Mouse (Mus musculus) bone marrow macrophage, adult 2 months (primary cell): ENCODE data around the gene Capn11. TPM values are rescaled to one million over a fixed set of nuclear protein-coding genes. Genes with fewer than 3 reads are reported as not detected.

Experiments used
- H3K27ac ChIP-seq: 2 replicates; pipeline ENCODE4 v1.5.1; 2012; ENCODE audit warnings: low read depth, low read length; ENCODE audit not compliant: insufficient read depth
- H3K4me1 ChIP-seq: 2 replicates; pipeline ENCODE4 v1.6.1; 2012; ENCODE audit warnings: low read length; ENCODE audit not compliant: control insufficient read depth, insufficient read depth
- H3K4me3 ChIP-seq: 2 replicates; pipeline ENCODE4 v1.5.1; 2012; ENCODE audit warnings: mild to moderate bottlenecking, low read length, moderate library complexity; ENCODE audit not compliant: insufficient read depth
- CTCF ChIP-seq: IDR thresholded peaks from 2 replicates; pipeline ENCODE4 v1.5.1; 2012; ENCODE audit warnings: low read depth, mild to moderate bottlenecking, low read length, moderate library complexity
- POLR2A ChIP-seq: IDR thresholded peaks from 2 replicates; pipeline ENCODE4 v1.6.1; 2012; ENCODE audit warnings: mild to moderate bottlenecking, low read depth, low read length, borderline replicate concordance
- polyA plus RNA-seq: library from polyadenylated mRNA; stranded (reverse); fragments of >200 nt; gene quantifications from 2 replicates; pipeline ENCODE4 v1.2.4, GENCODE M21; 2012; ENCODE audit not compliant: missing spikeins, insufficient read depth, insufficient read length

Gene Capn11
- polyA plus RNA-seq, 1 experiment, result 1.7 TPM

- no peak for TF ChIP-seq POLR2A
- peak; percentile 97 for TF ChIP-seq CTCF
- peak overlapping the region; percentile 85 for H3K27ac ChIP-seq
- peaks cover 32% of the 10 kb centered on the region for H3K4me1 ChIP-seq
- H3K4me3 ChIP-seq, result 0 out of 2 replicates have a peak overlapping the region, but pooled peaks have one; percentile 9
Observed at GRCm38 (mm10) chr17:45584939-45585678, 74.0 kb downstream of the Capn11 start.

DNA sequence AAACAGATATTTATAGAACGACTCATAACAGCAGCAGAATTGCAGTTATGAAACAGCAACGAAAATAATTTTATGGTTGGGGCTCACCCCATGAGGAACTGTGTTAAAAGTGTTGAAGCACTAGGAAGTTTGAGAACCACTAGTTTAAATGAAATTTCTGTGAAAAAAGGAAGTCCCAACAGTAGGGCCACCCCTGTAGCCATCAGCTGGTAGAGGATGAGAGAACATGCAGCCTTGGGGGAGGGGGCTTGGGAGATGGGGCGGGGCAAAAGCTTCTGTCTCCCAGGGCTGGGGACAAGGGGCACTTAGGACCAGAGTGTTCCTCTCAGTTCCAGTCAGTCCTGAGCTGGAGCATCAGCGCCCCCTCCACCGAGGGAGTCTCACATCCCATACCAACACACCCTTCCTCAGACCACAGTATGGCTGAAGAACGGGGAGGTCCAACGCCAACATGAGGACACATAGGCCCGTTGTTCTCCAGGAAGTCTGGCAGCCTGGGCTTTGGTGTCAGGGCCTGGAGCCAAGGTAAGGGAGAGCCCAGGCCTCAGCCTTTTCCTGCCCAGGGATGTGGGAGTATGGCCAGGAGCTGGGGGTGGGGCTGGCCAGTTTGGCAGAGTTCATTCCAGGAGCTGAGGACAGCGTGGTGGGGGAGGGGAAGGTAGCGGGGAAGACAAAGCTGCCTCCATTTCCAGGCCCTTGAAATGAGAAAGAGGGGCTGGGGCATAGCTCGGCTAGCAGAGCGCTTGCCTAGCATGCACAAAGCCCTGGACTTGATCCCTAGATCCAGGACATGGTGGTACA, 74.8 kb downstream of the Capn11 start:
- Histone ChIP-seq H3K4me3 (peak overlapping the region; percentile 9), H3K4me1 (peaks cover 32% of the 10 kb centered on the region), H3K27ac (peak overlapping the region; percentile 85)
- no peak for TF ChIP-seq POLR2A
- TF ChIP-seq CTCF, result no peak

DNA sequence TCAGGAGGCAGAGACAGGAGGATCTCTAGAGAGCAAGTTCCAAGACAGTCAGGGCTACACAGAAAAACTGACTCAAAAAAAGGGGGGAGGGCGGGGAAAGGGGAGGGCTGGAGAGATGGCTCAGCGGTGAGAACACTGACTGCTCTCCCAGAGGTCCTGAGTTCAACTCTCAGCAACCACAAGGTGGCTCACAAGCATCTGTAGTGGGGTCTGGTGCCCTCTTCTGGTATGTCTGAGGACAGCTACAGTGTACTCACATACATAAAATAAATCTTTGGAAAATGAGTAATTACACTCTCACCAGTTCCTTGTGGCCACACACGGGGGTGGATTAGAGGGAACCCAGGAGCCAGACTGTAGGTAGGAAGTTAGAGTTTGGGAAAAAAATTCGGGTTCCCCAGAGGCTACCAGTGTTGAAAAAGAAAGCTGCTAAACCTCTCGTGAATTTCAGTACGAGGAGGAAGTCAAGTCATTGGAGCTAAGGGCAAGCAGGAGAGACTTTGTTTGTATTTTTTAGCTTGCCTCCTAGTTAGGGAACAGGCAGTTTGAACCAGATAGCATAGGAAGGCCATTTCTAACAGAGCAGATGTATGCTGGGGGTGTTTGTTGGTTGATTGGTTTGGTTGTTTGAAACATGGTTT, 76.3 kb downstream of the Capn11 start:
- Histone ChIP-seq H3K4me1 (peaks cover 32% of the 10 kb centered on the region), H3K27ac (peak overlapping the region; percentile 84), H3K4me3 (peak overlapping the region; percentile 11; the same call in 1 of the 2 replicates)
- TF ChIP-seq CTCF, result peak; percentile 91
- no peak for TF ChIP-seq POLR2A

- Histone ChIP-seq H3K27ac (no peak overlapping the region), H3K4me3 (no peak overlapping the region), H3K4me1 (peaks cover 32% of the 10 kb centered on the region)
- TF ChIP-seq POLR2A (no peak), CTCF (no peak)
Observed at GRCm38 (mm10) chr17:45582188-45582587, 76.9 kb downstream of the Capn11 start.

DNA sequence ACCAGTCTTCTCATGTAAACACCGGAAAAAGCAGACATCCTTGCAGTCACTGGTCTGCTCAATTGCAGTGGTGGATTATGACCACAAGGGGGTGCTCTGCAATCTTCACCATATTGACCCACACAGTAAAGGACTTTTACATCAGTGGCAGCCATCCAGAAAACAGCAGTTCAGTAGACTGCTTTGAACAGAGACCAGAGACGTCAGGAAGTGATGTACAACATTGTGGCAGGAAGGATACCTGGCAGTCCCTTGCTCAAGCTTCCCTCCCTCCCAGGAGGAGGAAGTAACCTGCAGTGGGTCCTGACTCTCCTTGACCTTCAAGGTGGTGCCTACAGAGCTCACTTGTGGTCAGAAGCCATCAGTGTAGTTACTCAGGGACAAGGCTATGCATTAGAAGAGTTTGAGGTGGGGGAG, 77.5 kb downstream of the Capn11 start:
- Histone ChIP-seq H3K4me1 (peaks cover 32% of the 10 kb centered on the region), H3K4me3 (no peak overlapping the region), H3K27ac (no peak overlapping the region)
- no peak for TF ChIP-seq CTCF
- no peak for TF ChIP-seq POLR2A

- TF ChIP-seq CTCF (no peak), POLR2A (no peak)
- no peak overlapping the region for H3K4me3 ChIP-seq
- no peak overlapping the region for H3K27ac ChIP-seq
- peaks cover 28% of the 10 kb centered on the region for H3K4me1 ChIP-seq
Observed at GRCm38 (mm10) chr17:45580958-45581477, 78.1 kb downstream of the Capn11 start.

Other genes starting within 250 kb of the Capn11 start
- 54.0 and 55.4 TPM in 2 replicates for gene Cdc5l, start 225.6 kb downstream of the Capn11 start, polyA plus RNA-seq
- gene Spats1, start 183.9 kb downstream of the Capn11 start, polyA plus RNA-seq, result not detected in 2 replicates
- gene Aars2, start 152.5 kb downstream of the Capn11 start, polyA plus RNA-seq, result 4.8 and 5.0 TPM in 2 replicates
- gene Tcte1, start 135.9 kb downstream of the Capn11 start, polyA plus RNA-seq, result not detected in 2 replicates
- gene Tmem151b, start 109.6 kb downstream of the Capn11 start, polyA plus RNA-seq, result not detected in 2 replicates
- 27.0 and 30.8 TPM in 2 replicates for gene Nfkbie, start 103.6 kb downstream of the Capn11 start, polyA plus RNA-seq
- 73.7 and 83.1 TPM in 2 replicates for gene Slc35b2, start 95.5 kb downstream of the Capn11 start, polyA plus RNA-seq
- 586 and 617 TPM in 2 replicates for gene Hsp90ab1, start 86.1 kb downstream of the Capn11 start, polyA plus RNA-seq
- gene Slc29a1, start 59.7 kb downstream of the Capn11 start, polyA plus RNA-seq, result 88.6 and 93.9 TPM in 2 replicates
- gene Mymx, start 57.2 kb downstream of the Capn11 start, polyA plus RNA-seq, result not detected in 2 replicates
- 73.3 and 73.4 TPM in 2 replicates for gene Mrpl14, start 27.0 kb upstream of the Capn11 start, polyA plus RNA-seq
- gene Tmem63b, start 27.6 kb upstream of the Capn11 start, polyA plus RNA-seq, result 20.0 and 21.2 TPM in 2 replicates
- not detected in 2 replicates for gene 1600014C23Rik, start 74.5 kb upstream of the Capn11 start, polyA plus RNA-seq